Mouse (Mus musculus) embryo, embryonic 11 days (tissue): ENCODE data around the gene Dctn2.

Experiments used
- DNase-seq: peaks from one replicate; pipeline ENCODE4 v3.0.0-alpha.2; 2015

The Dctn2 gene

GRCm38 (mm10) chr10:127266112-127267091 is at the start of gene Dctn2:
Gene Dctn2 (plus strand): TSS chr10:127266368.
- peak; percentile 96 for DNase-seq

- no peak for DNase-seq
Observed at GRCm38 (mm10) chr10:127216456-127216855, 49.7 kb upstream of the Dctn2 start.

DNA sequence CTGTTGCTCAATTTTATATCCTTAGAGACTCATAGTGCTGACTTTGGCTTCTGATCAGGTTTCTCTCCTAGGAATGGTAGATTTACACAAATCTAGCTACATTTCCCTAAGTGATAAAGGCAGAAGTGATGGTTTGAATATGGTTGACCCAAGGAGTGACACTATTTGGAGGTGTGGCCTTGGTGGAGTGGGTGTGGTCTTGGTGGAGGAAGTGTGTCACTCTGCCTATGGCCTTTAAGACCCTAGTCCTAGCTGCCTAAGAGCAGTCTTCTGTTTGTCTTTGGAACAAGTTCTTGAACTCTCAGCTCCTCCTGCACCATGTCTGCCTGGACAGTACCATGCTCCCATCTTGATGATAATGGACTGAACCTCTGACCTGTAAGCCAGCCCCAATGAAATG is 49.0 kb upstream of the Dctn2 start:
- no peak for DNase-seq

GRCm38 (mm10) chr10:127218339-127218738 is 47.8 kb upstream of the Dctn2 start:
- no peak for DNase-seq

- DNase-seq = no peak
Observed at GRCm38 (mm10) chr10:127225213-127225612, 41.0 kb upstream of the Dctn2 start.

DNA sequence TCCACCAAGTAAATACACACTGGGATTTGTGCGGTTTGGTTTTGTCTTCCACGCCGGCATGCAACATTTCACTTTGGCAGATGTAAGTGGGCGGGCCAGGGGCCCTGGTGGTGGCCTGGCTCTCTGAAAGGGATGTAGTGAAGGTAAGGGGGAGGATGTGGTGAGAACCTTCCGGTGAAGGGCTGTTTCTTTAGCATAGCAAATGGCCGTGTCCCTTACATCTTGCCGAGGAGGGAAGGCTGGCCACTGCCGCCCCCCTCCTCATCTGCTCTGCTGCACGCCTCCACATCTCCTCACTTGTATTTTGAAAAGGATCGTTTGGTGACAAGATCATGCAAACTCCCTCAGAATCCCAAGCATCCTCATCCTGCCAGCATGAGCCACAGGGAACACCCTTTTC is 40.4 kb upstream of the Dctn2 start:
- no peak for DNase-seq

GRCm38 (mm10) chr10:127226318-127226895 is 39.8 kb upstream of the Dctn2 start:
- peak; percentile 43 for DNase-seq

GRCm38 (mm10) chr10:127227163-127227562 is 39.0 kb upstream of the Dctn2 start:
- DNase-seq = no peak

DNA sequence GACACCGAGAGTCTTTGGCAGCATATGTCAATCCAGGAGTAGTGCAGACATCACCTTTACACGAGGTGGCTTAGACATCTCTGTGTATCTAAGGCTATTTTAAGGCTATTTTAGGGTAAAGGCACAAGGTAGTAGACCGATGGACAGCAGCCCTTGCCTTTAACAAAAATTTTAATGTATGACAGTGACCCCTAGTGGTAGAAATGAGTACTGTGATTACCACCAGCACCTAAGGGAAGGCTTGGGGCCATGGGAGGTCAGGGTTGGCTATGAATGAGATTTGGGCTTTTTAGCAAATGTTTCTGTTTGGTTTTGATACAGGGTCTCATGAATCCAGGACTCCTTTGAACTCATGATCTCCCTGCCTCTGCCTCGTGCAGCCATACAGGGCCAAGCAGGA is 37.3 kb upstream of the Dctn2 start:
- DNase-seq = peak; percentile 80

GRCm38 (mm10) chr10:127230693-127231092 is 35.5 kb upstream of the Dctn2 start:
- DNase-seq = no peak

DNA sequence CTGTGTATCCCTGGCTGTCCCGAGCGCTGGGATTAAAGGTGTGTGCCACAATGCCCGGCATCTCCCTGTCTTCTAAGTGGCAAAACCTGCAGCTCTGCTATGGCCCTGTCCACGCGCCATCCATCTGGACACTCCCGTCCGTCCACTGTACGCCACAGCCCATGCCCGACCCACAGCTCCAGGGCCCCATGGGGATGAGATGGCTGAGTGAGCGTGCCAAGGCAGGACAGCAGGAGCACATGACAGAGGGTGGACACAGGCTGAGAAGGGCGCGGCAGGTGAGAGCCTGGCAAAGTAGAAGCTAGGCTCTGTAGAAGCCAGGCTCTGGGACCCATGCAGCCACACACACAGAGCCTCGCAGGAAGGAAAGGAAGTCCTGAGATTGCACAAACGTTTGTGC is 34.4 kb upstream of the Dctn2 start:
- DNase-seq = no peak

DNA sequence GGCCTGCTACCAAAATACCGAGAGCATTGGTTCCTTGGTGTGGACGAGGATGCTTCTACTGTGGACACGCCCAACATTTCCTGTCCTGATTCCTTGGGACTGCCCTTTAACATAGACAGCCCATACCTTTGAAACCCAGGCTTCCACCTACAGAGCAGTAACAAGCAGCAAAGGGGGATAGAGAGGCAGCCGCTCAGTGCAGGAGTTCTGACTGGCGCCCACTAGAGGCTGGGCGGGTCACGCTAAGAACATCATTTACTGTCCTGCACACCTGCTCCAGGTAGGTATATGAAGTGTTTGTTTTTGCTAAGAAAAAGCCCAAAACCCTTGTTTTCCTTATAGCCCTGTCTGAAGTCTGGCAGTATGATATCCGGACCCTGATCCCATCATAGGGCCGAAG is 33.0 kb upstream of the Dctn2 start:
- no peak for DNase-seq

DNA sequence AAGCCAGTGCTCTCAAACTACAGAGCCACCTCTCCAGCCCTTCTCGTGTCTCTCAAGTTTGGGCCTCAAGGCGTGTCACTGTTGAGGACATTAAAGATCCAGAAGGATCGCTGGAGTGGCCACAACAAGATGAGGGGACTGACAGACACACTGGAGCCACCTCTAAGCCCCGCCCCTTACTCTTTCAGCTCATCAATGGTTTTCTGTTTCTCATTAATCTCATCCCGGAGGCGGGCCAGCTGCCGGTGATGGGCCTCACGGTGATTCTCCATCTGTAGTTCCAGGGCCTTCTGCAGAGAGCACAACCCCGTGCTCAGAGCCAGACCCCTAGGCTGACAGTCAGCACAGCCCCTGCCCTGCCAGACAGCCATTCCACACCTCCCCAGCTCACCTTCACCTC is 29.6 kb upstream of the Dctn2 start:
- DNase-seq = peak; percentile 30

- no peak for DNase-seq
Observed at GRCm38 (mm10) chr10:127238241-127238824, 27.8 kb upstream of the Dctn2 start.

DNA sequence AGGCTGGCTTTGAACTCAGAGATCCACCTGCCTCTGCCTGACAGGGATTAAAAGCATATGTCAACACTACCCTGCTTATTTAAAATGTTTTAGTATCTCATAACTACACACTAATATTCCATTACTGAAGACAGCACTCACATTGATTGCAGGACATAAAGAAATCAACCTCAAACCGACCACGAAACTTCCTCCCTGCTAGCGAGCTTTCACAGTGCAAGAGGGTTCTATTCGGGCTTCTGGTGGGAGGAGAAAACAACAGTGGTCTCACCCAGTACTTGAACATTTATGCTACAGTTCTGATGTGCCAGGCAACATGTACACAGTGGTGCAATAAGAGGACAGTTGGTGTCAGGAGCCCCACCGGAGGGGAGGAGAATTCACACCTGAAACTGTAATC is 15.4 kb upstream of the Dctn2 start:
- DNase-seq = no peak

DNA sequence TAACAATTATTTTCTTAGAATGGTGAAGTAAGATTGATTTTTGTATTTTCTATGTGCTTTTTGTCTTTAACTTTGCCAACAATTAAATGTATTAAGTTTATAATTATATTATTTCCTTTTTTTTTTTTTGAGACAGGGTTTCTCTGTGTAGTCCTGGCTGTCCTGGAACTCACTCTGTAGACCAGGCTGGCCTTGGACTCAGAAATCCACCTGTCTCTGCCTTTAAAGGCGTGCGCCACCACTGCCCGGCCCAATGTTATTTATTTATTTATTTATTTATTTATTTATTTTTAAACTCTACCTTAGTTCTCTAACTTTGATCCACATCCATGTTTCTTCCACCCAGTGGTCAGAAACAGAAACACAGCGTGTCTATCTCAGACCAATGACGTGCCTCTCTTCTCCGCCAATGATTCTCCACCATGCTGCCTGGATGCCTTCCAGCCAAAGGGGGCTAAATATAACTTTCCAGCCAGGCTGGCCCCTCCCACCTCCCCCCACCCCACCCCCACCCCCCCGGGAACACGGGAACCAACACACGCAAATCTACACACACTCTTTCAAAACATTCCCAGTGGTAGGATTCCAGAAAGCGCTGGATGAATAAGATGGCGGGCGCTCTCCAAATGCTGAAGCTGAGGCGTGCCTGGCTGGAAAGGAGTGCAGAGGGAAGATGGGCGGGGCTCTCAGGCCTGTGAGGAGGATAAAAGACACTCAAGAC is 10.4 kb upstream of the Dctn2 start:
- DNase-seq = peak; percentile 88

DNA sequence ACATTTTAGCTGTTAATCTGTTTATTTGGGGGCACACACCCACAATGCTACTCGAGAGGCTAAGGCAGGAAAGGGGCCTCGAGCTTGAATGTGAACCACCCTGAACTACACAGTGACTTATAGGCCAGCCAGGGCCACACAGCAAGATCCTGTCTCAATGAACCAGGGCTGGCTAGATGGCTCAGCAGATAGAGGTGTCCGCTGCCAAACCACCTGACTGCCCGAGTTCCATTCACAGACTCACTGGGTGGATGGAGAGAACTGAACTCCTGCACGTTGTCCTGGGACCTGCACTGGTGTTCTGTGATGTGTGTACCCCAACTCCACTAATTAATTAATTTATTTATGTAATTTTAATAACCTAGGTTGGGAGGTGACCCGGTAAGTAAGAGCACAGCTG is 8.4 kb upstream of the Dctn2 start:
- DNase-seq = no peak

- no peak for DNase-seq
Observed at GRCm38 (mm10) chr10:127258489-127258888, 7.7 kb upstream of the Dctn2 start.

DNA sequence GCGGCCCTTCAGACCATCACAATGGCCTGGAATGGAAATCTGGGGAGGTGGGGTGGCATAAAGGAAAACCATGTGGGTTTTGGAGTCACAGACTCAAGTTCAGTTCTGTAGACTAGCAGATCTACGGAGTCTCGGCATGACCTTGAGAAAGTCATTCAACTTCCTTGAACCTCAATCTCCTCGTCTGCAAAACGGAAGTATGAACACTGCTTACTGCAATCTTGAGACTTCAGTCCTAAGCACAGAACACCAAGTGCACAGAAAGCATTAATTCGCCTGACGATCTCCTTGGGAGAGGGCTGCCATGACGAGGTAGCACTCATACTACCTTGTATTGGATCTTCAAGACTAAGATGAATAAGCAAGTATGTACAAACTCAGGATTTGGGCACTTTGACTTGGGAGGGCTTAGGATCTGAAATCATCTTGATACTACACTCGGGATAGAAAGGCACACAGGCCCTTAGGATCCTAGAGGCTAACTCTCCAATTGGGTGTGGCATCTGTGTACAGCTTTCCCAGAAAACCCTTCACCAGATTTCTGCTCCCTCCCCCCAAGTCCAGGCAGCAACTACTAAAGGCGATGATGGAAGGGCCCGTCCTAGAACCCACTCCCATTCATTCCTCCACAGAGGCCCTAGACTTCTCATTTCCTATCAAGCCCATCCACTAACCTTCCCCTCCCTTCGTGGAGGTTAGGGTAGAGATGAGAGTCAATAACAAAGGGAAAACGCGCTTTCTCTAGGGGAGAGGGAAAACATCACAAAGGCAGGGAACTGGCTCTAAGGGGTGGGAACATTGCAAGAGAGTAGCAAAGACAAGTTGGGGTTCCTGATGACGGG is 4.2 kb upstream of the Dctn2 start:
- DNase-seq = no peak

- peak; percentile 76 for DNase-seq
Observed at GRCm38 (mm10) chr10:127262548-127263398, 3.4 kb upstream of the Dctn2 start, which contains the start of gene Kif5a. Gene Kif5a (minus strand): TSS chr10:127263348.

- no peak for DNase-seq
Observed at GRCm38 (mm10) chr10:127263631-127264030, 2.5 kb upstream of the Dctn2 start.
